Mouse (Mus musculus) CH12.LX (cell line): Measurements from ENCODE around the gene Usp11. TPM values are rescaled to one million over a fixed set of nuclear protein-coding genes. Genes with fewer than 3 reads are reported as not detected.

Source experiments
- DNase-seq: peaks from one replicate; pipeline ENCODE4 v3.0.0-alpha.2; 2013; ENCODE audit errors: extremely low read depth
- H3K27ac ChIP-seq: 2 replicates; pipeline ENCODE4 v1.5.1; 2012; ENCODE audit warnings: low read depth, mild to moderate bottlenecking, control low read depth, moderate library complexity; ENCODE audit not compliant: insufficient read depth
- H3K27me3 ChIP-seq: replicated peaks from 2 replicates; pipeline ENCODE3; 2012; ENCODE audit warnings: inconsistent platforms
- H3K36me3 ChIP-seq, 2 experiments: replicated peaks in 1 of 2; 2 replicates each; pipeline versions ENCODE3 to v1.6.1; 2012; ENCODE audit warnings: inconsistent platforms in 1 of 2, low read length in 1 of 2, mild to moderate bottlenecking in 1 of 2, mixed read lengths in 1 of 2, moderate library complexity in 1 of 2; ENCODE audit not compliant: control insufficient read depth in 1 of 2, insufficient read depth in 1 of 2
- H3K4me1 ChIP-seq, 2 experiments: 2 replicates each; pipeline ENCODE4 v1.6.1; 2012; ENCODE audit warnings: inconsistent platforms in 1 of 2, moderate library complexity in 1 of 2; ENCODE audit not compliant: insufficient read depth in 2 of 2, control insufficient read depth in 1 of 2
- H3K4me2 ChIP-seq: 2 replicates; pipeline ENCODE4 v1.6.1; 2012; ENCODE audit warnings: low read depth, mild to moderate bottlenecking, control low read depth; ENCODE audit not compliant: poor library complexity, insufficient read depth, severe bottlenecking
- H3K4me3 ChIP-seq, 3 experiments: fragments of 150-350 bp in 1 of 3; sonication (generic) in 1 of 3; replicated peaks in 1 of 3; 2 replicates each; pipeline versions ENCODE3 to v1.5.1; 2011 to 2012; ENCODE audit warnings: low read depth in 2 of 3, low read length in 2 of 3, mild to moderate bottlenecking in 2 of 3, moderate library complexity in 2 of 3, control low read depth in 1 of 3, improper control_type of control experiment in 1 of 3, inconsistent platforms in 1 of 3, mixed read lengths in 1 of 3; ENCODE audit not compliant: poor library complexity in 1 of 3
- H3K79me2 ChIP-seq: replicated peaks from 2 replicates; pipeline ENCODE4 v1.6.1; 2012; ENCODE audit warnings: mild to moderate bottlenecking, moderate library complexity; ENCODE audit not compliant: control insufficient read depth, poor library complexity, insufficient read depth, severe bottlenecking; ENCODE audit errors: extremely low read depth
- H3K9ac ChIP-seq: 2 replicates; pipeline ENCODE4 v1.6.1; 2012; ENCODE audit warnings: low read depth, mild to moderate bottlenecking, control low read depth, moderate library complexity; ENCODE audit not compliant: insufficient read depth
- H3K9me3 ChIP-seq: replicated peaks from 2 replicates; pipeline ENCODE3; 2012; ENCODE audit warnings: low read length, inconsistent platforms, mixed read lengths
- CHD2 ChIP-seq: IDR thresholded peaks from 2 replicates; pipeline ENCODE4 v1.6.1; 2011; ENCODE audit warnings: low read length, improper control_type of control experiment
- E2F4 ChIP-seq: IDR thresholded peaks from 2 replicates; pipeline ENCODE4 v1.6.1; 2011; ENCODE audit warnings: low read depth, low read length, improper control_type of control experiment; ENCODE audit not compliant: insufficient replicate concordance
- ELF1 ChIP-seq: IDR thresholded peaks from 2 replicates; pipeline ENCODE4 v1.6.1; 2014; ENCODE audit warnings: low read depth, mild to moderate bottlenecking, inconsistent platforms, low read length, improper control_type of control experiment
- GABPA ChIP-seq: IDR thresholded peaks from 2 replicates; pipeline ENCODE4 v1.6.1; 2012; ENCODE audit warnings: low read depth, low read length, improper control_type of control experiment, inconsistent platforms; ENCODE audit not compliant: insufficient replicate concordance
- HCFC1 ChIP-seq: IDR thresholded peaks from 2 replicates; pipeline ENCODE4 v1.6.1; 2012; ENCODE audit warnings: low read depth, mild to moderate bottlenecking, inconsistent platforms, low read length, improper control_type of control experiment
- IRF4 ChIP-seq: IDR thresholded peaks from 2 replicates; pipeline ENCODE4 v1.6.1; 2014; ENCODE audit warnings: low read depth, mild to moderate bottlenecking, inconsistent platforms, low read length, improper control_type of control experiment
- JUND ChIP-seq: conservative IDR thresholded peaks from 2 replicates; pipeline ENCODE4 v1.6.1; 2011; ENCODE audit warnings: low read depth, low read length, improper control_type of control experiment
- NRF1 ChIP-seq: IDR thresholded peaks from 2 replicates; pipeline ENCODE4 v1.6.1; 2014; ENCODE audit warnings: low read depth, mild to moderate bottlenecking, inconsistent platforms, low read length, improper control_type of control experiment, moderate library complexity
- RAD21 ChIP-seq: IDR thresholded peaks from 2 replicates; pipeline ENCODE4 v1.6.1; 2011; ENCODE audit warnings: low read depth, mild to moderate bottlenecking, low read length, improper control_type of control experiment, moderate library complexity
- SIN3A ChIP-seq: IDR thresholded peaks from 2 replicates; pipeline ENCODE4 v1.6.1; 2012; ENCODE audit warnings: low read length, improper control_type of control experiment, inconsistent platforms
- TCF12 ChIP-seq: IDR thresholded peaks from 2 replicates; pipeline ENCODE4 v1.6.1; 2014; ENCODE audit warnings: low read depth, mild to moderate bottlenecking, inconsistent platforms, low read length, improper control_type of control experiment
- USF2 ChIP-seq: conservative IDR thresholded peaks from 2 replicates; pipeline ENCODE4 v1.6.1; 2011; ENCODE audit warnings: low read depth, low read length, improper control_type of control experiment
- ZC3H11A ChIP-seq: IDR thresholded peaks from 2 replicates; pipeline ENCODE4 v1.6.1; 2012; ENCODE audit warnings: low read depth, mild to moderate bottlenecking, inconsistent platforms, low read length, improper control_type of control experiment
- dilution Hi-C: fragments of 300-500 bp; cut with MboI; formaldehyde crosslinking; loops from 2 replicates; pipeline ENCODE4 v1.14.3; 2020; ENCODE audit warnings: low sequenced_read_pairs; ENCODE audit not compliant: extremely low pct_unique_long_range_greater_than_20kb, extremely low pct_ligation_motif_present
- in situ Hi-C: fragments of 300-500 bp; cut with MboI; formaldehyde crosslinking; loops from 3 replicates; pipeline ENCODE4 v1.14.3; 2019; ENCODE audit warnings: low sequenced_read_pairs, low pct_ligation_motif_present, low pct_unique_long_range_greater_than_20kb, mixed read lengths
- polyA plus RNA-seq: library from polyadenylated mRNA; unstranded; fragments of >175 nt; gene quantifications from 2 replicates; pipeline ENCODE4 v1.2.1, GENCODE M21; 2012; ENCODE audit warnings: low read depth; ENCODE audit not compliant: insufficient read length
- total RNA-seq, 2 experiments: library from RNA; depleted of rRNA; stranded (reverse); fragments of 300-350 nt in 1 of 2; fragments of >200 nt in 1 of 2; gene quantifications; 2 replicates each; pipeline ENCODE4 v1.2.3; 2012 to 2014

The Usp11 gene
- total RNA-seq (2012; rRNA removed) (6.2 and 11.2 TPM in 2 replicates), total RNA-seq (2014; rRNA removed) (4.0 and 4.9 TPM in 2 replicates), polyA plus RNA-seq (5.3 and 6.3 TPM in 2 replicates)

- peaks cover 5 to 20% of the 10 kb centered on the region in 2 experiments for H3K36me3 ChIP-seq
- H3K9ac ChIP-seq = peak within 1 kb of the TSS; percentile 68
- peak within 1 kb of the TSS; percentile 86 for H3K27ac ChIP-seq
- H3K4me2 ChIP-seq = 0 out of 2 replicates have a peak within 1 kb of the TSS, but pooled peaks have one; percentile 14
- peak within 1 kb of the TSS; percentile 55 to 71 (median 61) for H3K4me3 ChIP-seq
- peak; percentile 19 for DNase-seq
- no peaks in the 10 kb centered on the region for H3K27me3 ChIP-seq
- dilution Hi-C loops (no loop called here), in situ Hi-C loops (no loop called here)
- H3K9me3 ChIP-seq = no peaks in the 10 kb centered on the region
- no peaks in the 10 kb centered on the region for H3K4me1 ChIP-seq
- TF ChIP-seq NRF1 = 0 out of 2 replicates have a peak, but pooled peaks have one; percentile 7
- no peak for TF ChIP-seq GABPA
- TF ChIP-seq TCF12 = 0 out of 2 replicates have a peak, but pooled peaks have one; percentile 17
- TF ChIP-seq HCFC1 = peak; percentile 66
- TF ChIP-seq IRF4 = 0 out of 2 replicates have a peak, but pooled peaks have one; percentile 21
- no peak for TF ChIP-seq RAD21
- TF ChIP-seq ELF1 = peak; percentile 88
- 0 out of 2 replicates have a peak, but pooled peaks have one; percentile 45 for TF ChIP-seq SIN3A
- no peaks in the 10 kb centered on the region for H3K79me2 ChIP-seq
Measured at GRCm38 (mm10) chrX:20703741-20704290, at the start of gene Usp11. Usp11 (plus strand) TSS chrX:20703906.

- Histone ChIP-seq H3K27ac (no peak overlapping the region), H3K4me2 (no peak overlapping the region), H3K9me3 (no peaks in the 10 kb centered on the region), H3K27me3 (no peaks in the 10 kb centered on the region), H3K4me1 (peaks cover 0 to 7% of the 10 kb centered on the region in 2 experiments; a peak in 1 of 4 replicates), H3K36me3 (no peaks in the 10 kb centered on the region), H3K9ac (peak overlapping the region; percentile 33; the same call in 1 of the 2 replicates), H3K4me3 (peak overlapping the region in 2 of 3 experiments; percentile 54 to 63), H3K79me2 (no peaks in the 10 kb centered on the region)
- in situ Hi-C loops = loop anchor here (25.0 kb wide), 1 partner anchor 280 kb away; the partner anchor contains the start of gene Cfp
- no peak for TF ChIP-seq JUND
- TF ChIP-seq ZC3H11A = no peak
- TF ChIP-seq TCF12 = no peak
- TF ChIP-seq E2F4 = no peak
- TF ChIP-seq CHD2 = no peak
- no peak for TF ChIP-seq USF2
- peak; percentile 8 for DNase-seq
- dilution Hi-C loops = no loop called here
Measured at GRCm38 (mm10) chrX:20657593-20657992, 46.1 kb upstream of the Usp11 start.
